Mouse (Mus musculus) adrenal gland, adult 8-10 months (tissue): ENCODE measurements around the gene Tesk1. TPM values are rescaled to one million over a fixed set of nuclear protein-coding genes. Genes with fewer than 3 reads are reported as not detected.

Source experiments
- DNase-seq: peaks from one replicate; pipeline ENCODE4 v3.0.0; 2022
- total RNA-seq, 4 experiments: library from RNA; stranded (reverse); gene quantifications; 2 replicates each; pipeline ENCODE4 v1.2.4; 2022

Gene Tesk1
- total RNA-seq, 4 experiments from 2014 or later: 55.1 to 64.9 (median 59.3) TPM

DNA sequence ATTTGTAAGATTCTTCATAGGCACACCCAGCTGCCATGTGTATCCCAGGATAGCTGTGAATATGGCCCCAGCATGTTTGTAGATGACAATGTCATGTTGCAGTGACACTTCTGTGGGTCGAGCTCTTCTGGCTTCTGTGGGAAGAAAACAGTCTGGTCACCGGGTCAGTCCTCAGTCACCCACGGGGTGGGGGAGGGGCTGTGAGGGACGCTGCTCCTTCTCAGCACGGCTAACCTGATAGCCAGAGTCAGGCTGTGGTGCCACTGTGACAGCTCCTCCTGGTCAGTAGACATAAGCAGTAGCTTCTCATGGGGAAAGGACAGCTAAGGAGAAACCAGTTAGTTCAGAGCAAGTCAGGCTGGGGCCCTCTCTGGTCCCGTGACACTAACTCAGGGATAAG is 54.8 kb downstream of the Tesk1 start:
- DNase-seq: no peak

DNA sequence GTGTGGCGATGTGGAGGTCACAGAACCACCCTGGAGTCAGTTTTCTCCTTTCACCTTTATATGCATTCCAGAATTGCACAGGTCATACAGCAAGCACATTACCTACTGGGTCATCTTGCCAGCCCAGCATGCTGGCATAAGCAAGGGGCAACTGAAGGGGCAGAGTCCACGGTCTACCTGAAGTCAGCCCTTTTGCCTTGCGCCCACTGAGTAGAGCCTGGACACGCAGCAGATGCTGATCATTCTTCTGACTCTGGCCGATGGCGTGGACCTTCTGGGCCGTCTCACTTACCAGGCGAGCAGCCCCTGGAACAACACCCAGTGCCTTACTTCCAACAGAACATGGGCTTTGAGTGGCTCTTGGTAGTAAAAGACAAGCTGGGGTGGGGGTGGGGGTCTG is 55.7 kb downstream of the Tesk1 start:
- DNase-seq: no peak

Other genes with a start within 250 kb of the Tesk1 start
- 1 to 10 TPM in 2 of 4 experiments, under 1 TPM in 2; 0.61 to 1.3 (median 0.99) TPM for gene Atp8b5, start 174.8 kb upstream of the Tesk1 start, total RNA-seq
- gene Rusc2, start 60.0 kb upstream of the Tesk1 start, total RNA-seq: 10 to 100 TPM; 38.8 to 46.9 (median 43.2) TPM
- not detected for gene Fam166b, start 12.8 kb upstream of the Tesk1 start, total RNA-seq
- 1 to 10 TPM; 1.6 to 5.6 (median 4.9) TPM for gene Cd72, start 12.7 kb downstream of the Tesk1 start, total RNA-seq
- gene Sit1, start 41.8 kb downstream of the Tesk1 start, total RNA-seq: under 1 TPM in 1 of 4 experiments, not detected in 3; 0.48 TPM
- 10 to 100 TPM; 60.5 to 81.9 (median 64.0) TPM for gene Ccdc107, start 51.0 kb downstream of the Tesk1 start, total RNA-seq
- 1 to 10 TPM in 2 of 4 experiments, under 1 TPM in 2; 0.73 to 2.0 (median 1.2) TPM for gene Arhgef39, start 57.8 kb downstream of the Tesk1 start, total RNA-seq
- gene Car9, start 65.0 kb downstream of the Tesk1 start, total RNA-seq: under 1 TPM in 3 of 4 experiments, not detected in 1; 0.32 to 0.68 (median 0.56) TPM
- gene Tpm2, start 81.8 kb downstream of the Tesk1 start, total RNA-seq: 10 to 100 TPM; 32.3 to 89.4 (median 52.6) TPM
- 100 to 1,000 TPM; 141 to 201 (median 150) TPM for gene Creb3, start 120.4 kb downstream of the Tesk1 start, total RNA-seq
- 100 to 1,000 TPM; 249 to 319 (median 289) TPM for gene Tln1, start 120.8 kb downstream of the Tesk1 start, total RNA-seq
- gene Rgp1, start 136.8 kb downstream of the Tesk1 start, total RNA-seq: 10 to 100 TPM; 41.0 to 66.1 (median 56.9) TPM
- 10 to 100 TPM; 11.1 to 19.1 (median 15.7) TPM for gene Gba2, start 136.9 kb downstream of the Tesk1 start, total RNA-seq
- 1 to 10 TPM; 2.0 to 2.7 (median 2.4) TPM for gene Msmp, start 142.6 kb downstream of the Tesk1 start, total RNA-seq
- 10 to 100 TPM; 29.6 to 78.6 (median 54.0) TPM for gene Npr2, start 190.0 kb downstream of the Tesk1 start, total RNA-seq
- gene Spag8, start 211.7 kb downstream of the Tesk1 start, total RNA-seq: 1 to 10 TPM in 3 of 4 experiments, under 1 TPM in 1; 0.58 to 2.3 (median 1.4) TPM
- 100 to 1,000 TPM in 1 of 4 experiments, 10 to 100 TPM in 3; 80.8 to 112 (median 97.8) TPM for gene Hint2, start 214.5 kb downstream of the Tesk1 start, total RNA-seq
- 10 to 100 TPM in 2 of 4 experiments, 1 to 10 TPM in 2; 6.0 to 10.9 (median 8.3) TPM for gene Tmem8b, start 227.0 kb downstream of the Tesk1 start, total RNA-seq
- under 1 TPM; 0.14 to 0.67 (median 0.41) TPM for gene Fam221b, start 227.2 kb downstream of the Tesk1 start, total RNA-seq